Mouse (Mus musculus) midbrain, embryonic 16.5 days (tissue): Measurements from ENCODE around the gene Prrt1. TPM values are rescaled to one million over a fixed set of nuclear protein-coding genes. Genes with fewer than 3 reads are reported as not detected.
A peak's percentile ranks its signal among the peaks of the same experiment; 100 is the strongest.

Experiments
- ATAC-seq: fragments of 200-750 bp; cut with Nextera tagmentation; 2 replicates; pipeline ENCODE4 v1.8.0; 2017; ENCODE audit warnings: moderate TSS enrichment
- H3K27ac ChIP-seq: fragments of 300-500 bp; sonication (generic); 2 replicates; pipeline ENCODE4 v1.5.1; 2014; ENCODE audit warnings: mild to moderate bottlenecking, low read length, mixed read lengths
- H3K27me3 ChIP-seq: fragments of 300-500 bp; sonication (generic); 2 replicates; pipeline ENCODE4 v1.6.1; 2014; ENCODE audit warnings: low read depth, low read length, mixed read lengths; ENCODE audit not compliant: control insufficient read depth, insufficient read depth
- H3K36me3 ChIP-seq: fragments of 300-500 bp; sonication (generic); 2 replicates; pipeline ENCODE4 v1.6.1; 2014; ENCODE audit warnings: mild to moderate bottlenecking, low read length, moderate library complexity, mixed read lengths; ENCODE audit not compliant: control insufficient read depth, insufficient read depth
- H3K4me1 ChIP-seq: fragments of 300-500 bp; sonication (generic); 2 replicates; pipeline ENCODE4 v1.6.1; 2014; ENCODE audit warnings: mild to moderate bottlenecking, low read length, mixed read lengths; ENCODE audit not compliant: control insufficient read depth, insufficient read depth
- H3K4me2 ChIP-seq: fragments of 300-500 bp; sonication (generic); 2 replicates; pipeline ENCODE4 v1.6.1; 2014; ENCODE audit warnings: mild to moderate bottlenecking, low read length, mixed read lengths
- H3K4me3 ChIP-seq: fragments of 300-500 bp; sonication (generic); 2 replicates; pipeline ENCODE4 v1.5.1; 2014; ENCODE audit warnings: low read depth, mild to moderate bottlenecking, low read length, moderate library complexity, mixed read lengths
- H3K9ac ChIP-seq: fragments of 300-500 bp; sonication (generic); 2 replicates; pipeline ENCODE4 v1.6.1; 2014; ENCODE audit warnings: low read depth, low read length, mixed read lengths
- H3K9me3 ChIP-seq: fragments of 300-500 bp; sonication (generic); replicated peaks from 2 replicates; pipeline ENCODE4 v1.6.1; 2014; ENCODE audit warnings: mild to moderate bottlenecking, low read length, mixed read lengths; ENCODE audit not compliant: control insufficient read depth, poor library complexity, severe bottlenecking
- WGBS: fragments of 180-500 bp; shearing (Covaris S2); extraction: QIAGEN DNeasy Blood & Tissue Kit; methylation state at CpG from one replicate; pipeline ENCODE4 v1.1.7; 2014; 5-methylcytosine and 5-hydroxymethylcytosine counted together
- polyA plus RNA-seq: library from polyadenylated mRNA; unstranded; fragments of >200 nt; fragmentation: Nextera tagmentation; extraction: Ambion mirVana; gene quantifications from 2 replicates; pipeline ENCODE4 v1.2.1, GENCODE M21; 2015

The Prrt1 gene
- polyA plus RNA-seq, 1 experiment from 2014 or later, result 11.5 TPM

DNA sequence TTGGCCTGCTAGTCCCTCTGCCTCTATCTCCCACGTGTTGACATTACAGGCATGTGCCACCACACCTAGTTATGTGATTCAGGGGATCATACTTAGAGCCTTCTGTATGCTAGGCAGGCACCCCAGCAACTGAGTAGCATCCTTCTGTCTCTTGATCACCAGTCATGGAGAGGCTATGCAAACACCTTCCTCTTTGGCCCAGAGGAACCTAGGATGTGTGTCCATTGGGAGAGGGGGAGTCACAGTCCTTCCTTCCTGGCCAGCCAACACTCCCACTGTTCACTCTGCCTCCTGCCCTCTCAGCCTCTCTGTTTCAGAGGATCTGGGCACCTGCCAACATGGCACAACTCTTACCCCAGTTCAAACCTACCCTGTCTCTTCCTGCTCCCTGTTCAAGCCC, 34.2 kb downstream of the Prrt1 start:
- Histone ChIP-seq H3K27ac (no peak overlapping the region), H3K27me3 (peaks cover 14% of the 10 kb centered on the region), H3K4me3 (no peak overlapping the region), H3K9ac (no peak overlapping the region), H3K4me1 (no peaks in the 10 kb centered on the region), H3K9me3 (no peaks in the 10 kb centered on the region), H3K36me3 (no peaks in the 10 kb centered on the region), H3K4me2 (no peak overlapping the region)
- ATAC-seq, result no peak
- 61% methylated on average over 1 of the region's 1 CpGs for WGBS

GRCm38 (mm10) chr17:34664472-34664871, 35.1 kb downstream of the Prrt1 start:
- 73% methylated on average over 7 of the region's 7 CpGs for WGBS
- Histone ChIP-seq H3K9me3 (no peaks in the 10 kb centered on the region), H3K4me2 (no peak overlapping the region), H3K36me3 (no peaks in the 10 kb centered on the region), H3K4me3 (no peak overlapping the region), H3K27me3 (peaks cover 16% of the 10 kb centered on the region), H3K9ac (no peak overlapping the region), H3K27ac (no peak overlapping the region), H3K4me1 (no peaks in the 10 kb centered on the region)
- no peak for ATAC-seq

DNA sequence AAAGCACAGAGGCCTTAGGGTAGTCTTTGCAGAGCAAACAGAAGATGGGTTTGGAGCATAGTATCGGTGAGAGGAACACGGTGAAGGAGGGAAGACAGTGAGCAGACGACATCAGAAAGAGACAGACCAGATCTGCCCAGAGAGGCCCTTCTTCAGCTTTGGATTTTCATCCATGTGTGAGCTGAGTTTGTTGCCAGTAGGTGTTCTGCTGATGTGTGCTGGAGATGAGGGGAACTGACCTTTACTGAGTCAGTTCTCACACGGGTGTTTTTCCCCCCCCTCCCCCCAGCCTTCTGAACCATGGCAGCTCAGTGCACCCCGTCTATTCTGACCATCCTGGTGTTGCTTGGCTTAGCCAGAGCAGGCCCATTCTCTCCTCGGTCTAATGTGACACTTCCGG, 40.9 kb downstream of the Prrt1 start, which contains the start of gene Tnxb:
Gene Tnxb, plus strand, starts transcription at position 301 of the 400 bp plus-strand sequence.
- Histone ChIP-seq H3K27me3 (peaks cover 50% of the 10 kb centered on the region), H3K9ac (peak within 1 kb of the TSS; percentile 54), H3K4me1 (peaks cover 9% of the 10 kb centered on the region; the same call in 1 of the 2 replicates), H3K4me2 (peak within 1 kb of the TSS; percentile 69), H3K9me3 (no peaks in the 10 kb centered on the region), H3K36me3 (no peaks in the 10 kb centered on the region), H3K27ac (no peak within 1 kb of the TSS), H3K4me3 (peak within 1 kb of the TSS; percentile 43)
- ATAC-seq, result no peak
- 72% methylated on average over 7 of the region's 7 CpGs for WGBS

DNA sequence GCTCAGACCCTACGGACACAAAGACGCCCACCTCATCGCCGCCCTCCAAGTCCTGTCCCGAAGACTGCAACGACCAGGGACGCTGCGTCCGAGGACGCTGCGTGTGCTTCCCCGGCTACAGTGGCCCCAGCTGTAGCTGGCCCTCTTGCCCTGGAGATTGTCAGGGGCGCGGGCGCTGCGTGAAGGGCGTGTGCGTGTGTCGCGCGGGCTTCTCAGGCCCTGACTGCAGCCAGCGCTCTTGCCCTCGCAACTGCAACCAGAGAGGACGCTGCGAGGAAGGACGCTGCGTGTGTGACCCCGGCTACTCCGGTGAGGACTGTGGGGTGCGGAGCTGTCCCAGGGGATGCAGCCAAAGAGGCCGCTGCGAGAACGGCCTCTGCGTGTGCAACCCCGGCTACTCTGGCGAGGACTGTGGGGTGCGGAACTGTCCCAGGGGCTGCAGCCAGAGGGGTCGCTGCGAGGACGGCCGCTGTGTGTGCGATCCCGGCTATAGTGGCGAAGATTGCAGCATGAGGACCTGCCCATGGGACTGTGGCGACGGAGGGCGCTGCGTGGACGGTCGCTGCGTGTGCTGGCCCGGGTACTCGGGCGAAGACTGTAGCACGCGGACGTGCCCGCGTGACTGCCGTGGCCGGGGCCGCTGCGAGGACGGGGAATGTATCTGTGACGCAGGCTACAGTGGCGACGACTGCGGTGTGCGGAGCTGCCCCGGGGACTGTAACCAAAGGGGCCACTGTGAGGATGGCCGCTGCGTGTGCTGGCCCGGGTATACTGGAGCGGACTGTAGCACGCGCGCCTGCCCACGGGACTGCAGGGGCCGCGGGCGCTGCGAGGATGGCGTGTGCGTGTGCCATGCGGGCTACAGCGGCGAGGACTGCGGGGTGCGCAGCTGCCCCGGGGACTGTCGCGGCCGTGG, 42.1 kb downstream of the Prrt1 start:
- peaks cover 50% of the 10 kb centered on the region for H3K27me3 ChIP-seq

GRCm38 (mm10) chr17:34672246-34672792, 43.0 kb downstream of the Prrt1 start:
- 33% methylated on average over 49 of the region's 49 CpGs for WGBS

More for the DNA sequence above, 42.1 kb downstream of the Prrt1 start:
- WGBS, result 5% methylated on average over 79 of the region's 93 CpGs
- Histone ChIP-seq H3K36me3 (no peaks in the 10 kb centered on the region), H3K9me3 (no peaks in the 10 kb centered on the region), H3K4me1 (peaks cover 9% of the 10 kb centered on the region; the same call in 1 of the 2 replicates), H3K9ac (peak overlapping the region; percentile 54), H3K27ac (no peak overlapping the region), H3K4me2 (peak overlapping the region; percentile 69), H3K4me3 (peak overlapping the region; percentile 43)
- ATAC-seq, result peak; percentile 49; the same call in 1 of the 2 replicates

GRCm38 (mm10) chr17:34673139-34673538, 43.8 kb downstream of the Prrt1 start:
- Histone ChIP-seq H3K4me1 (peaks cover 9% of the 10 kb centered on the region; the same call in 1 of the 2 replicates), H3K9ac (no peak overlapping the region), H3K4me3 (no peak overlapping the region), H3K9me3 (no peaks in the 10 kb centered on the region), H3K27me3 (peaks cover 50% of the 10 kb centered on the region), H3K36me3 (no peaks in the 10 kb centered on the region), H3K27ac (no peak overlapping the region), H3K4me2 (no peak overlapping the region)
- WGBS, result 81% methylated on average over 7 of the region's 7 CpGs
- no peak for ATAC-seq

More at GRCm38 (mm10) chr17:34672246-34672792, 43.0 kb downstream of the Prrt1 start:
- Histone ChIP-seq H3K4me2 (peak overlapping the region; percentile 69), H3K27ac (no peak overlapping the region), H3K9me3 (no peaks in the 10 kb centered on the region), H3K36me3 (no peaks in the 10 kb centered on the region), H3K4me3 (peak overlapping the region; percentile 43), H3K27me3 (peaks cover 50% of the 10 kb centered on the region), H3K9ac (no peak overlapping the region), H3K4me1 (peaks cover 9% of the 10 kb centered on the region; the same call in 1 of the 2 replicates)
- ATAC-seq, result 0 out of 2 replicates have a peak, but pooled peaks have one; percentile 11

DNA sequence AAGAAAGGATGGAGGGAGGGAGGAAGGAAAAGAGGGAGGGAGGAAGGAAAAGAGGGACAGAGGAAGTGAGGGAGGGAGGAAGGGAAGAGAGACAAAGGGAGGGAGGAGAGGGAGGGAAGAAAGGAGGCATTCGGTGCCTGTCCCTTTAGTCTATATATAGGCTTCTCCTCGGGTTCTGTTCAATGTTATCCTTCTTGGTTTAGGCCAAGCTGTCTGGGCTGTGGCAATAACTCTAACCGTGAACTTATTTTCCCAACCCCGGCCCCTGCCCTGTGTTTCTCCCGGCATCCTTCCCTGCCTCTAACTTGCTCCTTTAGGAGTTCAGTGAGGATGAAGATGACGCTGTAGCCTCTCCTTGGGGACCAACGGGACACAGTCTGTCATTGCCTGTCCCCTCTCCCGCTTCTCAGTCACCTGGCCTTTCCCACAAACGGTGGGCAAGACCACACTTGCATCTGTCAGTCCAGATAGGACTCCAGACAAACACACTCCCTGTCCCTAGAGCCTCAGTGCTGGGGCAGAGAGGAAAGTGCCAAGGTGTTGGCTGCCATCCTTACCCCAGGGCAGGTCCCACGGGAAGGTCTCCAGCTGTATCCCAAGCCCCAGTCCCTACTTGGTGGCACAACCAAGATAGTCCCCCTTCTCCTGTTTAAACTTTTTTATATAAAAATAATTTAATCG, 45.3 kb downstream of the Prrt1 start:
- no peaks in the 10 kb centered on the region for H3K9me3 ChIP-seq
- H3K4me1 ChIP-seq, result peaks cover 9% of the 10 kb centered on the region; the same call in 1 of the 2 replicates
- 63% methylated on average over 11 of the region's 11 CpGs for WGBS
- H3K4me3 ChIP-seq, result no peak overlapping the region
- no peaks in the 10 kb centered on the region for H3K36me3 ChIP-seq
- no peak overlapping the region for H3K4me2 ChIP-seq
- no peak for ATAC-seq
- H3K9ac ChIP-seq, result no peak overlapping the region
- no peak overlapping the region for H3K27ac ChIP-seq
- H3K27me3 ChIP-seq, result peaks cover 43% of the 10 kb centered on the region

- 83% methylated on average over 13 of the region's 13 CpGs for WGBS
- no peak for ATAC-seq
- H3K27me3 ChIP-seq, result peaks cover 35% of the 10 kb centered on the region
Measured at GRCm38 (mm10) chr17:34675205-34676092, 46.1 kb downstream of the Prrt1 start.

More at GRCm38 (mm10) chr17:34675205-34676092, 46.1 kb downstream of the Prrt1 start:
- H3K9me3 ChIP-seq, result no peaks in the 10 kb centered on the region
- H3K27ac ChIP-seq, result no peak overlapping the region
- no peak overlapping the region for H3K4me3 ChIP-seq
- peaks cover 9% of the 10 kb centered on the region; the same call in 1 of the 2 replicates for H3K4me1 ChIP-seq
- no peak overlapping the region for H3K9ac ChIP-seq
- H3K36me3 ChIP-seq, result no peaks in the 10 kb centered on the region
- H3K4me2 ChIP-seq, result no peak overlapping the region
